Mouse (Mus musculus) embryonic facial prominence, embryonic 12.5 days (tissue): ENCODE results near the gene Fancg. TPM values are rescaled to one million over a fixed set of nuclear protein-coding genes. Genes with fewer than 3 reads are reported as not detected.

Experiments
- ATAC-seq: fragments of 200-750 bp; cut with Nextera tagmentation; 2 replicates; pipeline ENCODE4 v1.8.0; 2017; ENCODE audit not compliant: insufficient number of reproducible peaks, insufficient read depth, low FRiP score, low TSS enrichment
- H3K27ac ChIP-seq: fragments of 300-500 bp; sonication (generic); 2 replicates; pipeline ENCODE4 v1.5.1; 2016; ENCODE audit warnings: mild to moderate bottlenecking
- H3K27me3 ChIP-seq: fragments of 300-500 bp; sonication (generic); 2 replicates; pipeline ENCODE4 v1.6.1; 2016; ENCODE audit warnings: mild to moderate bottlenecking, moderate library complexity
- H3K36me3 ChIP-seq: fragments of 300-500 bp; sonication (generic); 2 replicates; pipeline ENCODE4 v1.6.1; 2016; ENCODE audit warnings: mild to moderate bottlenecking
- H3K4me1 ChIP-seq: fragments of 300-500 bp; sonication (generic); 2 replicates; pipeline ENCODE4 v1.6.1; 2016
- H3K4me2 ChIP-seq: fragments of 300-500 bp; sonication (generic); replicated peaks from 2 replicates; pipeline ENCODE4 v1.6.1; 2016; ENCODE audit warnings: mild to moderate bottlenecking, moderate library complexity
- H3K4me3 ChIP-seq: fragments of 300-500 bp; sonication (generic); 2 replicates; pipeline ENCODE4 v1.5.1; 2016; ENCODE audit warnings: mild to moderate bottlenecking
- H3K9ac ChIP-seq: fragments of 300-500 bp; sonication (generic); 2 replicates; pipeline ENCODE4 v1.6.1; 2016; ENCODE audit warnings: mild to moderate bottlenecking, moderate library complexity
- H3K9me3 ChIP-seq: fragments of 300-500 bp; sonication (generic); 2 replicates; pipeline ENCODE4 v1.6.1; 2016; ENCODE audit warnings: mild to moderate bottlenecking, moderate library complexity
- WGBS: fragments of 180-500 bp; shearing (Covaris S2); methylation state at CpG from one replicate; pipeline ENCODE4 v1.1.7; 2016; 5-methylcytosine and 5-hydroxymethylcytosine counted together
- polyA plus RNA-seq: library from polyadenylated mRNA; unstranded; fragments of >200 nt; fragmentation: Nextera tagmentation; extraction: Ambion mirVana; gene quantifications from 2 replicates; pipeline ENCODE4 v1.2.1, GENCODE M21; 2016

The Fancg gene
- polyA plus RNA-seq, 1 experiment from 2014 or later = 20.8 TPM

DNA sequence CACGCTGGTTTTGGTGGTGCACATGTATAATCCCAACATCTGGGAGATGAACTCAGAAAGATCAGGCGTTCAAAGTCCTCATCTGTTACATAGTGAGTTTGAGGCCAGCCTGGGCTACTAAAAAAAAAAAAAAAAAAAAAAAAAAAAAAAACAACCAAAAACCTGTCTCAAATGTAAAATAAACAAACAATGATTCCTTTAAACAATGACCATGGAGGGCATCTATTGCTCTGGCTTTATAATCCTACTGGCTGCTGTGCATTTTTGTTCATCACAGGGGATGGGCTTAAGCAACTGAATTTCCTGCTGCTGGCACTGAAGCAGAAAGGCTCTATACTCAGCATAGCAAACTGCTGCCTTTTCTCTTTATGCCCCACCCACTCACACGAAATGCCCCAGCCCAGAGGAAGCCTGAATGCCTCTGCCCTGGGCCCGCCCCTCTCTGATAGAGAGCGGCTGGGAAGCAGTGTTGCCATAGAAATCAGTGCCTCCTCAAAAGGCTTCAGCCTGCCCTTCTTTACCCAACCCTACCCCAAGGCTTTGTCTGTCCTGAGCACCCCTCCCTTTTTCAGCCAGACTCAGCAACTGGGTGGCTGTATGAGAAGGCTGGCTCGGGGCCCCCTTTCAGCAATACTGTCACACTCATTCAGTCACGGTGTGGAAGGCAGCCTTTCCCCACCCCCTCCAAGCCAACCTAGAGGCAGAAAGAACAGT is 33.5 kb upstream of the Fancg start:
- 14% methylated on average over 7 of the region's 7 CpGs for WGBS
- H3K4me1 ChIP-seq = peaks cover 30% of the 10 kb centered on the region
- H3K9ac ChIP-seq = peak overlapping the region; percentile 1; the same call in 1 of the 2 replicates
- peak; percentile 55 for ATAC-seq
- H3K36me3 ChIP-seq = no peaks in the 10 kb centered on the region
- H3K9me3 ChIP-seq = no peaks in the 10 kb centered on the region
- H3K27ac ChIP-seq = peak overlapping the region; percentile 77
- H3K27me3 ChIP-seq = no peaks in the 10 kb centered on the region
- H3K4me3 ChIP-seq = no peak overlapping the region
- peak overlapping the region; percentile 78 for H3K4me2 ChIP-seq

DNA sequence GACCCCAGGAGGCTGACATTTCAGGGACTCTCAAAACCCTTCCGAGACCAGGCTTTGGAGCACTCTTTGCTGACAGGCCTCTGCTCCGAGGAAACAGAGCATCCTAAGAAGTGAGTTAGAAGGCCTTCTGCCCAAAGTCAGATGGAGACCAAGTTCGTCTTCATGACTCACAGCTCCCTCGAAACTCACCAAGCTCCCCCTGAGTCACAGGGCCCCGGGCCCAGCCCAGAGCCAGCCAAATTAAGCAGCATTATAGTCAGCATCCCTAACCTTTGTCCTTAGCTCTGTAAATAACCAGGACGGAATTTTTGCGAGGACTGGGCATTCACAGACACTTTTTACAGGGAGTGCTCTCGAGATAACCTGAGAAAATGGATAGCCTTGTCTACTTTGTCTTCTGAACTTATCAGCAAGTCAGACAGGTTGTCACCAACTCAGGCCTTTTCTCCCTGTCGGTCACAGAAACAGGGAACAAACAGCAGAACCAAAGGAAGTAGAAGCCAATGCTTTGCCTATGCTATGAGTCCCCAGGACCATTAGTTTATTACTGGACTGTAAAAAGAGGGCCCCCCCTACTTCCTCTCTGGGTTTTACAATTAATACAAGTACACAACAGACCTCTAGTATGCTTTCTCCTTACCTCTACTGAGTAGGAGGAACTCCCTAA is 30.7 kb upstream of the Fancg start:
- Histone ChIP-seq H3K4me2 (no peak overlapping the region), H3K27ac (no peak overlapping the region), H3K27me3 (no peaks in the 10 kb centered on the region), H3K4me3 (no peak overlapping the region), H3K4me1 (peaks cover 28% of the 10 kb centered on the region), H3K9me3 (no peaks in the 10 kb centered on the region), H3K36me3 (peaks cover 7% of the 10 kb centered on the region), H3K9ac (no peak overlapping the region)
- WGBS = 74% methylated on average over 9 of the region's 9 CpGs
- ATAC-seq = no peak

DNA sequence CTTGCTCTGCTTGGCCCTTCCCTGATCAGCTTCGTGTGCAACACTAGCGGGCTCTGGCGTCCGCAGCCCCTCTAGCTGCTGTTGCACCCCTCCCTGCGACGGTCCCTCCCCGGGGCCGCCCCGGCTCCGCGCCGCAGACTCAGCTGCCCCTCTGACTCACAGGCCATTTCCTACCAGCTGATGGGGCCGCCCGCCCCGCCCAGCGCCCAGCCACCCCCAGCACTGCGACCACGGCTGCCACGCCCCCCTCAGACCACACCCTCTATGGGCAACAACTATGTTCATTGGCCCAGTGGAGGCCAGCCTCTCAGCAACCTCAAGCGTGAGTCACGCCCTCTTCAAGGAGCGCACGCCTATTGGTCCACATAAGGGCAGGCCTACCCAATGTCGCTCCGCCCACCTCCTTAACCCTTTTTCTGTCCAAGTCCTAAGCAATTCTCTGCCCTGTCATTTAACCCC is 29.8 kb upstream of the Fancg start:
- Histone ChIP-seq H3K27ac (peak overlapping the region; percentile 64), H3K4me2 (peak overlapping the region; percentile 86), H3K4me3 (peak overlapping the region; percentile 73), H3K9me3 (no peaks in the 10 kb centered on the region), H3K36me3 (peaks cover 15% of the 10 kb centered on the region), H3K4me1 (peaks cover 26% of the 10 kb centered on the region), H3K9ac (peak overlapping the region; percentile 78), H3K27me3 (no peaks in the 10 kb centered on the region)
- WGBS = 1% methylated on average over 25 of the region's 25 CpGs
- ATAC-seq = peak; percentile 95

- peak overlapping the region; percentile 73 for H3K4me3 ChIP-seq
- under 1% methylated on average over 11 of the region's 11 CpGs for WGBS
- H3K4me1 ChIP-seq = peaks cover 20% of the 10 kb centered on the region
- H3K27me3 ChIP-seq = no peaks in the 10 kb centered on the region
- H3K4me2 ChIP-seq = peak overlapping the region; percentile 86
- peak overlapping the region; percentile 78 for H3K9ac ChIP-seq
- H3K27ac ChIP-seq = peak overlapping the region; percentile 64
- H3K9me3 ChIP-seq = no peaks in the 10 kb centered on the region
- ATAC-seq = no peak; the same call in 1 of the 2 replicates
- H3K36me3 ChIP-seq = peaks cover 20% of the 10 kb centered on the region
Measured at GRCm38 (mm10) chr4:43039609-43040008, 29.3 kb upstream of the Fancg start.

- H3K9me3 ChIP-seq = no peaks in the 10 kb centered on the region
- H3K27ac ChIP-seq = no peak overlapping the region
- peak overlapping the region; percentile 86 for H3K4me2 ChIP-seq
- WGBS = 58% methylated on average over 15 of the region's 15 CpGs
- ATAC-seq = no peak
- no peaks in the 10 kb centered on the region for H3K27me3 ChIP-seq
- H3K36me3 ChIP-seq = peaks cover 27% of the 10 kb centered on the region
- H3K4me1 ChIP-seq = peaks cover 13% of the 10 kb centered on the region
- H3K9ac ChIP-seq = peak overlapping the region; percentile 78
- peak overlapping the region; percentile 73 for H3K4me3 ChIP-seq
Measured at GRCm38 (mm10) chr4:43038567-43039495, 28.5 kb upstream of the Fancg start.

- 67% methylated on average over 4 of the region's 4 CpGs for WGBS
- Histone ChIP-seq H3K4me2 (no peak overlapping the region; the same call in 1 of the 2 replicates), H3K9ac (no peak overlapping the region), H3K9me3 (no peaks in the 10 kb centered on the region), H3K27ac (no peak overlapping the region), H3K36me3 (peaks cover 35% of the 10 kb centered on the region), H3K4me3 (no peak overlapping the region), H3K27me3 (no peaks in the 10 kb centered on the region), H3K4me1 (peaks cover 11% of the 10 kb centered on the region)
- ATAC-seq = no peak
Measured at GRCm38 (mm10) chr4:43037860-43038566, 27.7 kb upstream of the Fancg start.

- peaks cover 35% of the 10 kb centered on the region for H3K36me3 ChIP-seq
- 85% methylated on average over 10 of the region's 10 CpGs for WGBS
- no peaks in the 10 kb centered on the region for H3K9me3 ChIP-seq
- H3K4me3 ChIP-seq = no peak overlapping the region
- no peak for ATAC-seq
- H3K4me2 ChIP-seq = no peak overlapping the region
- H3K27me3 ChIP-seq = no peaks in the 10 kb centered on the region
- H3K4me1 ChIP-seq = peaks cover 18% of the 10 kb centered on the region
- no peak overlapping the region for H3K27ac ChIP-seq
- H3K9ac ChIP-seq = no peak overlapping the region
Measured at GRCm38 (mm10) chr4:43036356-43036755, 26.1 kb upstream of the Fancg start.

GRCm38 (mm10) chr4:43035851-43036250 is 25.5 kb upstream of the Fancg start:
- 88% methylated on average over 6 of the region's 6 CpGs for WGBS
- ATAC-seq = no peak
- H3K27me3 ChIP-seq = no peaks in the 10 kb centered on the region
- H3K4me3 ChIP-seq = no peak overlapping the region
- H3K9ac ChIP-seq = no peak overlapping the region
- H3K36me3 ChIP-seq = peaks cover 35% of the 10 kb centered on the region
- H3K4me1 ChIP-seq = peaks cover 18% of the 10 kb centered on the region
- H3K4me2 ChIP-seq = no peak overlapping the region
- no peak overlapping the region for H3K27ac ChIP-seq
- no peaks in the 10 kb centered on the region for H3K9me3 ChIP-seq

- H3K4me1 ChIP-seq = peaks cover 16% of the 10 kb centered on the region
- no peak overlapping the region for H3K4me2 ChIP-seq
- H3K4me3 ChIP-seq = no peak overlapping the region
- no peaks in the 10 kb centered on the region for H3K27me3 ChIP-seq
- H3K9ac ChIP-seq = no peak overlapping the region
- H3K27ac ChIP-seq = no peak overlapping the region
- no peak for ATAC-seq
- H3K36me3 ChIP-seq = peaks cover 49% of the 10 kb centered on the region
- H3K9me3 ChIP-seq = no peaks in the 10 kb centered on the region
- WGBS = 84% methylated on average over 14 of the region's 14 CpGs
Measured at GRCm38 (mm10) chr4:43033481-43033880, 23.2 kb upstream of the Fancg start.

- Histone ChIP-seq H3K4me2 (no peak overlapping the region), H3K36me3 (peaks cover 58% of the 10 kb centered on the region), H3K4me3 (no peak overlapping the region), H3K9ac (no peak overlapping the region), H3K27me3 (no peaks in the 10 kb centered on the region), H3K9me3 (no peaks in the 10 kb centered on the region), H3K4me1 (peaks cover 16% of the 10 kb centered on the region), H3K27ac (0 out of 2 replicates have a peak overlapping the region, but pooled peaks have one; percentile 17)
- ATAC-seq = no peak
- 100% methylated on average over 1 of the region's 1 CpGs for WGBS
Measured at GRCm38 (mm10) chr4:43032501-43032900, 22.2 kb upstream of the Fancg start.
